Mouse (Mus musculus): ENCODE measurements around the gene Ptprc. TPM values are rescaled to one million over a fixed set of nuclear protein-coding genes. Genes with fewer than 3 reads are reported as not detected.

Gene Ptprc
- polyA plus RNA-seq, 1 experiment from 2014 or later, result 0.74 TPM

DNA sequence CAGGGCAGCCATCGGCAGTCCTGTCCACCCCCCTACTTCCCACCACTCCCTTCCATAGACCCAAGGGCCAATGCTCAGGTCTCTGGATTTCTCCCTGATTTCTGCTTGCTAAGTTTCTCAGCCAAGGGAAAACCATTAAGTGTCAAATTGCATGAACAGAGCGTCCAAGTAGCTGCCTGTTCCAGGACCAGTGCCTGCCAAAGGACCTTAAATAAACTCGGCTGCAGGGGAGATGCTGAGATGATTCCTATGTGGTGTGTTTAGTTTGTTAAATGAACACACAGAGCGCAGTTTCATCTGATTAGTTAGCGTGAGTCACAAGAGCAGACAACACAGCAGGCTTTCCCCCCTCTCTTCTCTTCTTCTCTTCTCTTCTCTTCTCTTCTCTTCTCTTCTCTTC, 135.0 kb downstream of the Ptprc start:
- DNase-seq (ENCODE audit: low spot score), result no peak
- Histone ChIP-seq H3K4me1 (ENCODE audit: control insufficient read depth, insufficient read depth, low read length) (peaks cover 3% of the 10 kb centered on the region; the same call in 1 of the 2 replicates), H3K4me2 (ENCODE audit: low read length) (no peak overlapping the region), H3K9ac (ENCODE audit: low read length) (peak overlapping the region; percentile 8; the same call in 1 of the 2 replicates), H3K36me3 (ENCODE audit: control insufficient read depth, insufficient read depth, low read length) (no peaks in the 10 kb centered on the region), H3K9me3 (replicated peaks; ENCODE audit: control insufficient read depth, low read length) (no peaks in the 10 kb centered on the region), H3K27me3 (replicated peaks; ENCODE audit: control insufficient read depth, insufficient read depth, low read length) (no peaks in the 10 kb centered on the region), H3K27ac (ENCODE audit: low read depth, low read length) (no peak overlapping the region), H3K4me3 (ENCODE audit: low read depth, low read length) (no peak overlapping the region)
- no peak for ATAC-seq
- 62% methylated on average over 5 of the region's 5 CpGs for WGBS

GRCm38 (mm10) chr1:138039201-138039600, 136.3 kb downstream of the Ptprc start:
- H3K36me3 ChIP-seq (ENCODE audit: control insufficient read depth, insufficient read depth, low read length), result no peaks in the 10 kb centered on the region
- DNase-seq (ENCODE audit: low spot score), result no peak
- 23% methylated on average over 1 of the region's 1 CpGs for WGBS

GRCm38 (mm10) chr1:138037484-138037883, 138.0 kb downstream of the Ptprc start:
- no peaks in the 10 kb centered on the region for H3K36me3 ChIP-seq (ENCODE audit: control insufficient read depth, insufficient read depth, low read length)
- ATAC-seq, result no peak
- no peaks in the 10 kb centered on the region for H3K9me3 ChIP-seq (replicated peaks; ENCODE audit: control insufficient read depth, low read length)
- no peak overlapping the region for H3K4me3 ChIP-seq (ENCODE audit: low read depth, low read length)
- H3K9ac ChIP-seq (ENCODE audit: low read length), result no peak overlapping the region
- no peak overlapping the region for H3K27ac ChIP-seq (ENCODE audit: low read depth, low read length)
- H3K27me3 ChIP-seq (replicated peaks; ENCODE audit: control insufficient read depth, insufficient read depth, low read length), result no peaks in the 10 kb centered on the region
- no peak for DNase-seq (ENCODE audit: low spot score)
- H3K4me1 ChIP-seq (ENCODE audit: control insufficient read depth, insufficient read depth, low read length), result no peaks in the 10 kb centered on the region
- no peak overlapping the region for H3K4me2 ChIP-seq (ENCODE audit: low read length)
- 71% methylated on average over 5 of the region's 5 CpGs for WGBS

More at GRCm38 (mm10) chr1:138039201-138039600, 136.3 kb downstream of the Ptprc start:
- H3K9me3 ChIP-seq (replicated peaks; ENCODE audit: control insufficient read depth, low read length), result no peaks in the 10 kb centered on the region
- no peaks in the 10 kb centered on the region for H3K27me3 ChIP-seq (replicated peaks; ENCODE audit: control insufficient read depth, insufficient read depth, low read length)
- no peak overlapping the region for H3K4me2 ChIP-seq (ENCODE audit: low read length)
- H3K9ac ChIP-seq (ENCODE audit: low read length), result no peak overlapping the region
- 0 out of 2 replicates have a peak, but pooled peaks have one; percentile 18 for ATAC-seq
- H3K4me1 ChIP-seq (ENCODE audit: control insufficient read depth, insufficient read depth, low read length), result peaks cover under 1% of the 10 kb centered on the region; the same call in 1 of the 2 replicates
- no peak overlapping the region for H3K27ac ChIP-seq (ENCODE audit: low read depth, low read length)
- no peak overlapping the region for H3K4me3 ChIP-seq (ENCODE audit: low read depth, low read length)

- DNase-seq (ENCODE audit: low spot score), result no peak
- 68% methylated on average over 4 of the region's 4 CpGs for WGBS
- ATAC-seq, result no peak
Measured at GRCm38 (mm10) chr1:138029649-138030048, 145.9 kb downstream of the Ptprc start.

GRCm38 (mm10) chr1:138025298-138025697, 150.2 kb downstream of the Ptprc start:
- Histone ChIP-seq H3K4me1 (ENCODE audit: control insufficient read depth, insufficient read depth, low read length) (0 out of 2 replicates have a peak, but pooled peaks cover 2% of the 10 kb centered on the region), H3K4me2 (ENCODE audit: low read length) (no peak overlapping the region), H3K27me3 (replicated peaks; ENCODE audit: control insufficient read depth, insufficient read depth, low read length) (no peaks in the 10 kb centered on the region), H3K27ac (ENCODE audit: low read depth, low read length) (no peak overlapping the region), H3K36me3 (ENCODE audit: control insufficient read depth, insufficient read depth, low read length) (no peaks in the 10 kb centered on the region), H3K9me3 (replicated peaks; ENCODE audit: control insufficient read depth, low read length) (no peaks in the 10 kb centered on the region), H3K4me3 (ENCODE audit: low read depth, low read length) (no peak overlapping the region), H3K9ac (ENCODE audit: low read length) (no peak overlapping the region)
- DNase-seq (ENCODE audit: low spot score), result no peak
- ATAC-seq, result no peak
- WGBS, result 87% methylated on average over 1 of the region's 1 CpGs

More at GRCm38 (mm10) chr1:138029649-138030048, 145.9 kb downstream of the Ptprc start:
- Histone ChIP-seq H3K4me2 (ENCODE audit: low read length) (no peak overlapping the region), H3K4me1 (ENCODE audit: control insufficient read depth, insufficient read depth, low read length) (no peaks in the 10 kb centered on the region), H3K9me3 (replicated peaks; ENCODE audit: control insufficient read depth, low read length) (no peaks in the 10 kb centered on the region), H3K27ac (ENCODE audit: low read depth, low read length) (no peak overlapping the region), H3K36me3 (ENCODE audit: control insufficient read depth, insufficient read depth, low read length) (no peaks in the 10 kb centered on the region), H3K27me3 (replicated peaks; ENCODE audit: control insufficient read depth, insufficient read depth, low read length) (no peaks in the 10 kb centered on the region), H3K9ac (ENCODE audit: low read length) (no peak overlapping the region), H3K4me3 (ENCODE audit: low read depth, low read length) (no peak overlapping the region)

DNA sequence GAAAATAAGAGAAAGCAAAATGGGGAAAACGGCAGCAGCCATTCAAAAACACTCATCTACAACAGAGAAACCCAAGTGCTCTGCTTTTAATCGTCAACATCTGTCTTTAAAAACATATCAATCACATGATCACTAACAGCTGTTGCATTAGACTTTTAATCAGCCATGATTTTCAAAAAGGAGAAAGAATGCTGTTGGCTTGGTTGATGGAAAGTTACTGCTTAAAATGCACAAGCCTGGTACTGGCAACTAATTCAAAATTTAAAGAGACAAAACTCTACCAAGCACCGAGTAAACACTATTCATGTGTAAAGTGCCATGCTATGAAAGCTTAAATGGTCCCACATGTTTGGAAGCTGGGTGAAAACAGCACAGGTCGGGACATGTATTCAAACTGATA, 151.9 kb downstream of the Ptprc start:
- Histone ChIP-seq H3K27me3 (replicated peaks; ENCODE audit: control insufficient read depth, insufficient read depth, low read length) (no peaks in the 10 kb centered on the region), H3K9ac (ENCODE audit: low read length) (no peak overlapping the region), H3K36me3 (ENCODE audit: control insufficient read depth, insufficient read depth, low read length) (no peaks in the 10 kb centered on the region), H3K4me2 (ENCODE audit: low read length) (no peak overlapping the region), H3K4me1 (ENCODE audit: control insufficient read depth, insufficient read depth, low read length) (0 out of 2 replicates have a peak, but pooled peaks cover 2% of the 10 kb centered on the region), H3K9me3 (replicated peaks; ENCODE audit: control insufficient read depth, low read length) (no peaks in the 10 kb centered on the region), H3K27ac (ENCODE audit: low read depth, low read length) (no peak overlapping the region), H3K4me3 (ENCODE audit: low read depth, low read length) (no peak overlapping the region)
- DNase-seq (ENCODE audit: low spot score) (peak; percentile 28), ATAC-seq (no peak)
- 28% methylated on average over 4 of the region's 4 CpGs for WGBS

DNA sequence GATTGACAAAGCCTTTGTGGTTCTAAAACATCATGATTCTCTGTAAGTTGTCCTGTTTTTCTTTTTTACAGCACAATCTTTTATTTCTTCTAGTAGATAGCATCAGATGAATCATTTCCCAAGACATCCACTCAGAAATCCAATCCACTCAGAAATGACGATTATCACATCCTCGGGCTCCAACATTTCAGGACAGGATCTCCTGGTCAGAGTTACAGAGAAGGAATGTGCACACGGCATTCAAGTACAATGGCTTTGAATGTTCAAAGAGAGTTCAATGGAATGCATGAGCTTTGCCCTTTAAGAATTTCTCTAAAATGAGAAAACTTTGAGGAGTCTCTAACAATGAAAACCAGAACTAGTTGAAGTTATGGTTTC, 152.6 kb downstream of the Ptprc start:
- 29% methylated on average over 3 of the region's 3 CpGs for WGBS
- no peak for ATAC-seq
- Histone ChIP-seq H3K4me3 (ENCODE audit: low read depth, low read length) (no peak overlapping the region), H3K9me3 (replicated peaks; ENCODE audit: control insufficient read depth, low read length) (no peaks in the 10 kb centered on the region), H3K36me3 (ENCODE audit: control insufficient read depth, insufficient read depth, low read length) (no peaks in the 10 kb centered on the region), H3K4me2 (ENCODE audit: low read length) (no peak overlapping the region), H3K27me3 (replicated peaks; ENCODE audit: control insufficient read depth, insufficient read depth, low read length) (no peaks in the 10 kb centered on the region), H3K9ac (ENCODE audit: low read length) (no peak overlapping the region), H3K27ac (ENCODE audit: low read depth, low read length) (no peak overlapping the region), H3K4me1 (ENCODE audit: control insufficient read depth, insufficient read depth, low read length) (0 out of 2 replicates have a peak, but pooled peaks cover 2% of the 10 kb centered on the region)
- no peak for DNase-seq (ENCODE audit: low spot score)

DNA sequence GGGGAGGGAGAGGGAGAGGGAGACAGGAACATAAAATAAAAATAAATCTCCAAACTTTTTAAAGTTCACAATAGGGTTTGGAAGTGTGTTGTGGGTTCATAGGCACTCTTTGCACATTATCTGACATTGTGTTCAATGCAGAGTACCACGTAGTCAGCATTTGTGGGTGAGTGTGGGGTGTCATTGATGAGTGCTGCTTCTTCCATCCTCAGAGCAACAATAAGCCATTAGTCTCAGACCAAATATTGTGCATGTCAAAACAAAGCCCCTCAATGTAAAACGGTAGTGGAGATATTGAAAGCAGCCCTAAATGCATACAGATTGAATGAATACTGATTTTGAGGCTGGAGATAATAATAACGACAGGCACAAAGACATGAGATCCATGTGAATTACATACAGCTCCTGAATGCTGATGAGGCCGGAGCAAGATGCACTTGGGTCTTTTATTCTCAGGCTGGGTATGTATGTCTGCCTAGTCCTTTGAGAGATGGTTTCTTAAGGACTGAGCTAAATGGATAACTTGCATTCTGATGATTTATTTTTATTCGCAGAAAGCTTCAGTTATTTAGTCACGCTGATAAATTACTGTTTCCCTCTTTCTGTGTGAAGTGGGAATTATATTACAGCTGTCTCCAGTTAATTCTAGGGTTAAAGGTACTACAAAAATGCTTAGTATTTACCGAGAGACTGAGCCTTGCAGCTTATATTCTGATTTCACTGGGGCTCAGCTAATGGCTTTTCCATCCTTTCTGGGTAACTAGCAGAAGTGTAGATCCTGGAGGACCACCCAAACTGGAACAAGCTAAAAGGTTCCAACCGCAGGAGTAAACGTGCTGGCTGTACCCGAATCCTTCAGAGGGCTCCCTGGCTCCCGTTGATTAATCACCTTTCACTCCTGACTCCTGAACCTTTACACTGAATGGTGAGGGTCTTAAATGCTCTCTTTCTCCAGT, 153.3 kb downstream of the Ptprc start:
- Histone ChIP-seq H3K4me2 (ENCODE audit: low read length) (no peak overlapping the region), H3K4me3 (ENCODE audit: low read depth, low read length) (no peak overlapping the region), H3K36me3 (ENCODE audit: control insufficient read depth, insufficient read depth, low read length) (no peaks in the 10 kb centered on the region), H3K9me3 (replicated peaks; ENCODE audit: control insufficient read depth, low read length) (no peaks in the 10 kb centered on the region), H3K4me1 (ENCODE audit: control insufficient read depth, insufficient read depth, low read length) (0 out of 2 replicates have a peak, but pooled peaks cover 2% of the 10 kb centered on the region), H3K27me3 (replicated peaks; ENCODE audit: control insufficient read depth, insufficient read depth, low read length) (no peaks in the 10 kb centered on the region), H3K27ac (ENCODE audit: low read depth, low read length) (no peak overlapping the region), H3K9ac (ENCODE audit: low read length) (no peak overlapping the region)
- DNase-seq (ENCODE audit: low spot score), result peak; percentile 67
- WGBS, result 39% methylated on average over 11 of the region's 11 CpGs
- peak; percentile 90 for ATAC-seq
